Mouse (Mus musculus): ENCODE results near the gene Ccdc57.
"Not testable (repeated sequence)": the region's sequence is repeated elsewhere in the genome, so short reads cannot be mapped to it uniquely, and the experiment has no call there.

Gene Ccdc57

DNA sequence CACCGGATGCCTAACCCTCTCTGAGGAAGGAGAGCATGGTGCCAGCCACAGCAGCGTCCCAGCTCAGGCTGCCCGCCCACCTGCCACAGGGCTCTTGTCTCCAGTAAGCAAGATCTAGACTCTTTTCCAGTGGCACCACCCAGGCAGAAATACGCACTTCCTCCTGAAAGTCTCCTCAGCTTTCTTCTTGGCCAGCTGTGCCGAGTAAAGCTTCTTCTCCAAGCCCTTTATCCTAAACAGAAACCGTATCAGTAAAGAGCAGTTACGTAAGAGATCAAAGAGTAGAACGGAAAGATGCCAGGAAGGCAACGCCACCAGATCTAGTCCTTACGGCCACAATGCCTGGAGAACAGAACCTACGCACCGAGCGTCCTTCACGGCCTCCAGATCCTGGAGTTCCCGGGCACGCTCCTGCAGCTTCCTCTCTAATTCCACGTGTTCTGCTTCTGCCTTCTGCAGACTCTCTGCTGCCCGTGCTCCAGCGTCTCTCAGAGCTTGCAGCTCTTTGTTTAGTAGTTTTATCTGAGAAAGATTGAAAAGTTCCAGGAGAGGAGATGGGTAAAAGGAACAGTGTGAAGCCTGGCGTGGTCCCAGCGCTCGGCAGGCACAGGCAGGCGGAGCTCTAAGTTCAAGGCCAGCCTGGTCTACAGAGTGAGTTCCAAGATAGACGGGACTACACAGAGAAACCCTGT lies 29.4 kb downstream of the Ccdc57 start:
- no peak for DNase-seq (ENCODE audit: low read depth, low spot score)

GRCm38 (mm10) chr11:120902487-120903142 lies 30.1 kb downstream of the Ccdc57 start:
- DNase-seq (ENCODE audit: low read depth, low spot score): peak; percentile 37

- DNase-seq (ENCODE audit: low read depth, low spot score): no peak
These were observed 30.8 kb downstream of the Ccdc57 start for GRCm38 (mm10) chr11:120901729-120902486.

GRCm38 (mm10) chr11:120900276-120901244 lies 32.1 kb downstream of the Ccdc57 start:
- DNase-seq (ENCODE audit: low read depth, low spot score): no peak

DNA sequence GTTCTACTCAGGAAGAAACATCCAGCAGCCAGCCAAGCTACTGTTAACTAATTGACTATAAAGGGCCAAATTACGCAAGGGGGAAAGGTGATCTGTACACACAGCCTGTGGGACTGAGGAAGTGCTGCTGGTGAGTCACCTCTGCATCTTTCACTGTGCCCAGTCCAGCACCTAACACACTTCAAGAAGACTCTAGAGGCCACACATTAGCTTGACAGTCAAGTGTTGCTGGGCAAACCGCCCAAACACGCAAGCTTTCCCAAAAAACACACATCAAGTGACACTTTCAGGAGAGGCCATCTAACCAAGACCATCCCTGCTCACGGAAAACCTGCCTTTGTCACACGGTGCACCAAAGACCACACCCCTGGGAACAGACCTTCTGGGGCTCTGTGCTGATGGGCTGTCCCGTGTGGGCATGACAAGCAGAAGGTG lies 34.5 kb downstream of the Ccdc57 start:
- DNase-seq (ENCODE audit: low read depth, low spot score): no peak

DNA sequence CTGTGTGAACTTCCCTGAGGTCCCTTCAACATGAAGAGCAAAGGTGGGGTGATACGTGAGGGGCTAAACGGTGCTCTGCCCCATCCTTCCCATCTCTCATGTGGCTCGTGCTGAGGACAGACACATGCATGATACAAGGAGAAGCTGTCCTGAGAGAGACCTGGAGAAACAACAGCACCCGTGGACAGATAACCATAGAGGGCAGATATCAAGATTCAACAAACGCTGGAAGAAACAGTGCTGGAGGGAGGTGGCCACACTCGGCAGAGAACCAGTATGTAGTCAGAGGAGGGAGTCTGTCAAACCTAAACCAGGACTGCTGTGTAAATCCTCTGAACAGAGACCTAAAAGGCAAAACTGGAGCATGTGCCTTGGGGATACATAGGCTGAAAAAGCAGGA lies 37.2 kb downstream of the Ccdc57 start:
- DNase-seq (ENCODE audit: low read depth, low spot score): no peak

GRCm38 (mm10) chr11:120894397-120894796 lies 38.3 kb downstream of the Ccdc57 start:
- no peak for DNase-seq (ENCODE audit: low read depth, low spot score)

DNA sequence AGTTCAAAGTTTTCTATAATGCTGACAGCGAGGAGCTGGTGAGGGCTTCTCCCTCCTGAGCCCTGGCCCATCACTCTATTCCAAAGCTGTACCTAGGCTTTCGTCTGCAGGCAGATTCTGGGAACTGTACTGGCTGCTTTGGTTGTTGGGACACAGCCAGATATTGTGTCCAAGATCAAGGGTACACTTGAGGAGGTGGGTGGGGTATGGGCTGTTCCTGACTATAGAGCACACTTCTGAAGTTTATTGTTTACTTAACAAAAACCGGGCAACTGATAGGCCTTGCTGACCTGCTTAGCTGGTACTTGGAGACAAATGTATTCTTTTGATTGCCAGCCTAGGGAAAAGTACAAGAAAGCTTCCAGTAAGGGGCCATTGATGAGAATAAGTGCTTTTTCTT lies 43.5 kb downstream of the Ccdc57 start:
- DNase-seq (ENCODE audit: low read depth, low spot score): no peak

DNA sequence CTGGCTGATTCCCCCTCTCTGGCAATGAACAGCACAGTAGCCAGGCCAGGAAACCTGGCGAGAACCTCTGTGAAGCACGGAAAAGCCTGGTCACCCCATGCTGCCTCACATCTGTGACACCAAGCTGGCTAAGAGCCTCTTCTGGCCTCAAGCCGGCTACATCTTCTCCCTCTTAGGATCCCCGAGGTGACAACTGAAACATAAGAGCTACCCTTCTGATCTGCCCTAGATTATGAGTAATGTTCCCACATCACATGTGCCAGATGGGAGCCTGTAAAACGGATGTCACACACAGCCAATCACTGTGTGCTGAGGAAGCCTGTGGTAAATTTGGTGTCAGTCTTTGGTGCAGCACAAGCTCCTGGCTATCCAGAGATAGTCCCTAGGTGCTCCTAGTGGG lies 44.0 kb downstream of the Ccdc57 start:
- DNase-seq (ENCODE audit: low read depth, low spot score): peak; percentile 82

GRCm38 (mm10) chr11:120887502-120887901 lies 45.2 kb downstream of the Ccdc57 start:
- no peak for DNase-seq (ENCODE audit: low read depth, low spot score)

DNA sequence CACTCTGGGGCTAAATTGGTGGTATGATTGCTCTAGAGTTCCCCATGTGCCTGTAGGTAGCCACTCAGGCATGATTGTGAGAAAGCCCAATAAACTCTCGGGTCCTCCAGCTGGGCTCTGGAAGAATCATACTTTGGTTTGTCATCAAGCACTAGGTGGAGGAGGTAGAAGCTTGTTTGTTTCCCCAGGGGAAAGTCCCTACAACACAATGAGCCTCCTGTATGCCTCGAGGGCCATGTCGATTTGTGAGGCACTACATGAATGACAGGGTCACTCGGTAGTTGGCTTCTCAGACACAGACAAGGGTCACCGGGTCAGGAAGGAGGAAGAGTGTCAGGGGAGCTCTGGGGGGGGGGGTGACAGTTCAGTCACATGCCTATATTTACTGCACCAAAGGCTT lies 46.2 kb downstream of the Ccdc57 start:
- DNase-seq (ENCODE audit: low read depth, low spot score): no peak

- no peak for DNase-seq (ENCODE audit: low read depth, low spot score)
These were observed 49.1 kb downstream of the Ccdc57 start for GRCm38 (mm10) chr11:120883601-120884000.

DNA sequence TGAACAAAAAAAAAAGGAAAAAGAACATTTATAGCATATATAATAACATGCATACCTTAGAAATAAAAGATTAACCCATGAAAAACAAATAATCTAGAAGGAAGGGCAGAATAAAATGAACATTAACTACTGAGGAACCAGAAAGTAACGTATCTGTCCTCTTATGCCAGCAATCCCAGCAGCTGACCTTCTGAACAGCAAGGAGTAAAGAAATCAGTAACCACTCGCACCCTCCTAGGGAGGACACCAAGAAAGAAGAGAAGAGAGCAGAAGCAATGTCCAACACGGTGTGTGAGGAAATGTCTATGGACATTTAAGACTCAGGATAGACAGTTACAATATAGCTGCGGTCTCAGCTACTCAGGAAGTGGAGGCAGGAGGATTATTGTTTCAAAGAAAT lies 49.7 kb downstream of the Ccdc57 start:
- DNase-seq (ENCODE audit: low read depth, low spot score): no peak

DNA sequence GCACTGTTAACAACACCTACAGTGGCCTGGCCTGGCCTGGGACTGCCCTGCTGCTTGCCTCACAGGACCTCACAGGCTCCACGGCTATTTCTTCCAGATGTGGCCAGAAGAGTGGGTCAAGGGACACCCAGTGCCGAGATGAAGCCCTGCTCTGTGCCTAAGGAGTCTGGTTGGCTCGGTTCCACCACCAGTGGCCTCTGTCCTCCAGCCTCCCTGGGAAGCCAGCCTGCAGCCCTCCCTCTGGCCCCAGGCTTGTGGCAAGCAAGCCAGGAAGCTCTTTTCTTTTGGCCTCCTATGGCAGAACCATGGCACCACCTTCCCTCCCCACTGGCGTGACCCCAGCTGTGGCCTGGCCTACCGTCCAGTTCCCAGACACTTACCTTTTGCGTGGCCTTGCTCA lies 59.5 kb downstream of the Ccdc57 start:
- DNase-seq (ENCODE audit: low read depth, low spot score): peak; percentile 67

DNA sequence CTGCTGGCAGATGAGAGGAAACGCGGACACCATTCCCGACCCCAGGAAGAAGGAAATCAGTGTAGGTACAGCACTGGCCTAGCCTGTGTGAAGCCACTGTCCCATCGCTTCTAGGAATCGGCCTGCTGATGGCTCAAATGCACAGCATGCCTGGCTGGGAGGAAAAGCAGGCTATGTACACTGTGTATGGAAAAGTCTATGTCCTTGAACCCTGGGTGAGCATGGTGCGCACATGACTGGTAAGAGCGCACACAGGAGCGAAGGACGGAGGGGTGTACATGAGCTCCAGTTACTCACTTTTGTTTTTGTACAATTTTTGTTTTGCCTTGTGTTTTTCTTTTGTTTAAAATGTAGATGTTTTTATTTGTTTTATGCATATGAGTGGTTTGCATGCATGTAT lies 61.2 kb downstream of the Ccdc57 start:
- DNase-seq (ENCODE audit: low read depth, low spot score): no peak

GRCm38 (mm10) chr11:120865816-120866215 lies 66.9 kb downstream of the Ccdc57 start:
- no peak for DNase-seq (ENCODE audit: low read depth, low spot score)

- no peak for DNase-seq (ENCODE audit: low read depth, low spot score)
These were observed 69.9 kb downstream of the Ccdc57 start for GRCm38 (mm10) chr11:120862819-120863218.

DNA sequence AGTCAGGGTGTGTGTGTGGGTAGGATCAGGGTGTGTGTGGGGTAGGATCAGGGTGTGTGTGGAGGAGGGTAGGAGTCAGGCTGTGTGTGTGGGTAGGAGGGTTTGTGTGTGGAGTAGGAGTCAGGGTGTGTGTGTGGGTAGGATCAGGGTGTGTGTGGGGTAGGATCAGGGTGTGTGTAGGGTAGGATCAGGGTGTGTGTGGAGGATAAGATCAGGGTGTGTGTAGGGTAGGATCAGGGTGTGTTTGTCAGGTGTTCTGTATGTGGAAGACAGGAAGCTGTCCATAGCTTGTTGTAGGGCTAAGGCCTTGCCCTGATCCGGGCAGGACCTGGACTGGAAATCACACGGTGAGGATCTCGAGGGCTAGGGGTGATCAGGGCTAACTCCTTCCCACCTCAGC lies 76.7 kb downstream of the Ccdc57 start:
- not testable (repeated sequence) for DNase-seq (ENCODE audit: low read depth, low spot score)

GRCm38 (mm10) chr11:120853788-120854187 lies 78.9 kb downstream of the Ccdc57 start:
- DNase-seq (ENCODE audit: low read depth, low spot score): no peak

DNA sequence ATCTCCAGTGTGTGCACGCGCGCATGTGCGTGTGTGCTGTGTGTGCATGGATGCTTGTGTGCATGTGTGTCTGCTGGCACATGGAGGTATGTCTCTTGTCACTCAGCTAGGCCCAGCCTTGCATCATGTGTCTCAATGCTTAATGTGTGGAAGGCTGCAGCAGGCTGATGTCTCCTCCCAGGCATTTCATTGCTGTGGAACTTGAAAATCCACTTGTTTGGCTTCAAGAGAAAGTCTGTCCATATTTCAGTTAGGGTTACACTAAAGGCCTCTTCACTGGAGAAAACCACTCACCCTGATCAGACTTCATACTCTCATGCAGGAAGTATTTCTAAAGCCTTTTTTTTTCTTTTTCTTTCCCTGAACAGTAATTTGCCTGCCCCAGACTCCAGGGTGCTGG lies 79.5 kb downstream of the Ccdc57 start:
- no peak for DNase-seq (ENCODE audit: low read depth, low spot score)
